Mouse (Mus musculus) brain, embryonic 14.5 days (tissue): ENCODE results near the gene Zfyve21. TPM values are rescaled to one million over a fixed set of nuclear protein-coding genes. Genes with fewer than 3 reads are reported as not detected.

Experiments used
- DNase-seq: peaks from one replicate; pipeline ENCODE4 v3.0.0-alpha.2; 2011; ENCODE audit warnings: low read depth
- CTCF ChIP-seq: fragments of 200-500 bp; IDR thresholded peaks from 2 replicates; pipeline ENCODE4 v1.5.1; 2012; ENCODE audit warnings: inconsistent platforms, mild to moderate bottlenecking, moderate library complexity, borderline replicate concordance; ENCODE audit not compliant: insufficient read depth, insufficient read length; ENCODE audit errors: extremely low read depth
- POLR2A ChIP-seq: fragments of 200-500 bp; IDR thresholded peaks from 2 replicates; pipeline ENCODE4 v1.6.1; 2012; ENCODE audit warnings: mild to moderate bottlenecking, inconsistent platforms, borderline replicate concordance; ENCODE audit not compliant: poor library complexity, insufficient read depth, insufficient read length, severe bottlenecking; ENCODE audit errors: extremely low read depth
- polyA plus RNA-seq: library from polyadenylated mRNA; depleted of rRNA; stranded (reverse); fragments of >200 nt; gene quantifications from 2 replicates; pipeline ENCODE4 v1.2.3, GENCODE M21; 2012; rRNA removed

Gene Zfyve21
- polyA plus RNA-seq, 1 experiment = 27.9 TPM

GRCm38 (mm10) chr12:111853011-111853436 lies 39.1 kb downstream of the Zfyve21 start:
- TF ChIP-seq CTCF (no peak), POLR2A (no peak)
- no peak for DNase-seq

DNA sequence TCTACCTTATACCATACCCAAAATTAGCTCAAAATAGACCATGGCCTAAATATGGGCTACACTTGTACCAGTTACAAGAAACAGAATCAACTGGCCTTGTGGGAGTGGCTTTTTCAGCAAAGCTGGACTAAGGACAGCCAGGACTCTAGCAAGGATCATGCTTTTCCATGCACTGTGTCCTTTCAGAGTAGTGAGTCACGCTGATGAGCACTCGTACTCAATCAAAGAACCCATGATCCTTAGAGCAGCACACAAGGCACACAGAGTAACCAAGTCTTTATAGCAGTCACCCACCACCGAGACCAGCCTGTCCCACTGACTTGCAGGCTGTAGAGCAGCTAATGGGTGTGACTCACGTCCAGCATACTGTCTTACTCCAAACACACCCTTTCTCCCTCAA lies 39.6 kb downstream of the Zfyve21 start:
- DNase-seq = no peak
- TF ChIP-seq CTCF = no peak
- no peak for TF ChIP-seq POLR2A

DNA sequence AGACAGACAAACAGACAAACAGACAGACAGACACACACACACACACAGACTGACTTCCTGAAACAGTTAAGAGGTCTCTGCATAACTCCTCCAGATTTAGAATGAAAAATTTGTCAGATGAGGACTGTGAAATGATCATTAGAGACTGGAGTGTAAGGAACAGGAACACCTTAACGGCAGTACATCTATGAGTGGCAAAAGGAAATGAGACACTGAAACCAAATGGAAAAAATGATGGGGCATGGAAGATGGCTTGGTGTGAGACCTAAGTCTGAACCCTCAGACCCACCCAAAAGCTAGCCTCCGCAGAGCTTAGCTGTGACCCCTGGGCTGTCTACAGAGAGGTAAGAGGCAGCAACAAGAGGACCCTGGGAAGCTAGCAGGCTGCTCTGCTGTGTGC lies 41.5 kb downstream of the Zfyve21 start:
- TF ChIP-seq POLR2A (no peak), CTCF (no peak)
- DNase-seq = no peak

DNA sequence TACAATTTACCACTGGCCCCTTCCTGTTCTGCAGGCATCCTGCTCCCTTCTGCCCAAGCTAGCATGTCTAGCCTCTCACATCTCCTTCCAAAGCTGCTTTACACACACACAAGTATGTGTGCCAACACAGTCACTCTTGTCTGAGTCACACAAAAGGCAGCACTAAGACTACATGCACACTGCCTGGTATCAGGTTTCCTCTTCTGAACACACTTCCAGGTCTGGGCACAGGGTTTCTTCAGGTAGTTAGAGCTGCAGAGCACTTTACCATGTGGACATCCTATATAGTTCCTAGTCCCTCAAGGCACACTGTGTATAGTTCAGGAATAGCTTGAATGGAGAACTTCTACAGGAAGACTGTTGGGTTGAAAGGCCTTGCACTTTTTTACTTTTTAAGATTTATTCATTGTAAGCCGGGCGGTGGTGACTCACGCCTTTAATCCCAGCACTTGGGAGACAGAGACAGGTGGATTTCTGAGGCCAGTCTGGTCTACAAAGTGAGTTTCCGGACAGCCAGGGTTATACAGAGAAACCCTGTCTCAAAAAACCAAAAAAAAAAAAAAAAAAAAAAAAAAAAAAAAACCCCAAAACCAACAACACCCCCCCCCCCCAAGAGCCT lies 50.3 kb downstream of the Zfyve21 start:
- DNase-seq = no peak

DNA sequence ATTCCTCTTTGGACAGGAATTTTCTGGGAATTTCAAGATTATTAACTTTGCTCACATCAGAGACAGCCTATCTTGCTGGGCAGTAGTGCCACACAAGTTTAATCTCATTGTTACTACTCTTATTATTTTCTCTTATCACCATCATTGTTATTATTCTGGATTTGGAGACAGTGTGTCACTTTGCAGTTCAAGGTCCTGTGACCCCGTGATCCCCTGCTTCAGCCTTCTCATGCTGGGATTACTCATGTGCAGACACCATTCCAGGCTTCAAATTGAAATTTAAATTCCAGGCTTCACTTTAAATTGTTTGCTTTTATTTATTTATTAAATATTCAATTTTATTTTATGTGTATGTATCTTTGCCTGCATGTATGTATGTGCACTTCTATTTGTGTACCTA lies 55.8 kb downstream of the Zfyve21 start:
- TF ChIP-seq CTCF (no peak), POLR2A (no peak)

More for the DNA sequence above, 50.3 kb downstream of the Zfyve21 start:
- TF ChIP-seq CTCF = no peak
- TF ChIP-seq POLR2A = no peak

GRCm38 (mm10) chr12:111870811-111871210 lies 56.8 kb downstream of the Zfyve21 start:
- no peak for DNase-seq
- no peak for TF ChIP-seq POLR2A
- no peak for TF ChIP-seq CTCF

More for the DNA sequence above, 55.8 kb downstream of the Zfyve21 start:
- DNase-seq = no peak

DNA sequence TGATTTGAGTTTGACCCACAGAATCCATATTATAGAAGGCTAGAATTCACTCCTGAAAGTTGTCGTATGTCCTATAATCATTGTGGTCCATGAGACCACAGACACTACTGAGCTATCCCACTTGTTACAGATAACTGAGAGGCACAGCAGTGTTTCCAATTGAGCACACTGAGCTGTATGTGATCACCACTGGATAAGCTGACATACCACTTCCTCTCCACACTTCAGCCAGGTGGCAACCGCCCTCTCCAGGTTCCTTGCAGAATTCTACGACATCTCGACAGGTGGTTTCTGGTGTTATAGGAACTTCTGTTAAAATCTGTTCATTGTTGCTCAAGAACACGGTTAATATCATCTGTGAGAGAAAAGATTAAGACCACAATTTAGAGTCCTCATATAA lies 58.1 kb downstream of the Zfyve21 start:
- no peak for DNase-seq
- TF ChIP-seq POLR2A = no peak
- TF ChIP-seq CTCF = no peak

- no peak for DNase-seq
Observed at GRCm38 (mm10) chr12:111874601-111875140, 60.7 kb downstream of the Zfyve21 start.

GRCm38 (mm10) chr12:111875499-111875898 lies 61.5 kb downstream of the Zfyve21 start:
- no peak for DNase-seq
- TF ChIP-seq CTCF = no peak
- TF ChIP-seq POLR2A = no peak

More at GRCm38 (mm10) chr12:111874601-111875140, 60.7 kb downstream of the Zfyve21 start:
- TF ChIP-seq CTCF (no peak), POLR2A (no peak)

- TF ChIP-seq CTCF (peak; percentile 88), POLR2A (no peak)
- peak; percentile 88 for DNase-seq
Observed at GRCm38 (mm10) chr12:111878213-111878612, 64.2 kb downstream of the Zfyve21 start.

Other genes starting within 250 kb of the Zfyve21 start
- gene Mark3, start 239.6 kb upstream of the Zfyve21 start, polyA plus RNA-seq = 100 and 112 TPM in 2 replicates
- 1,393 and 1,883 TPM in 2 replicates for gene Ckb, start 141.8 kb upstream of the Zfyve21 start, polyA plus RNA-seq
- gene Trmt61a, start 136.1 kb upstream of the Zfyve21 start, polyA plus RNA-seq = 21.9 and 27.9 TPM in 2 replicates
- gene Bag5, start 100.9 kb upstream of the Zfyve21 start, polyA plus RNA-seq = 31.1 and 40.7 TPM in 2 replicates
- gene Apopt1, start 100.9 kb upstream of the Zfyve21 start, polyA plus RNA-seq = 31.9 and 35.4 TPM in 2 replicates
- 500 and 599 TPM in 2 replicates for gene Klc1, start 55.3 kb upstream of the Zfyve21 start, polyA plus RNA-seq
- gene Xrcc3, start 297 bp upstream of the Zfyve21 start, polyA plus RNA-seq = 7.6 and 9.3 TPM in 2 replicates
- 19.4 and 35.7 TPM in 2 replicates for gene Ppp1r13b, start 93.9 kb downstream of the Zfyve21 start, polyA plus RNA-seq
- 193 and 206 TPM in 2 replicates for gene Atp5mpl, start 152.8 kb downstream of the Zfyve21 start, polyA plus RNA-seq
- gene Tdrd9, start 157.4 kb downstream of the Zfyve21 start, polyA plus RNA-seq = 0.59 TPM in 2 replicates
- gene Rd3l, start 167.1 kb downstream of the Zfyve21 start, polyA plus RNA-seq = not detected in 2 replicates